Mouse (Mus musculus): ENCODE measurements at regions not wholly inside any gene's neighbourhood (a gene's known extent, or its start where the extent isn't known, plus 50 kb on each side); places are given as distances from the start of the nearest gene placed in this dataset.

DNA sequence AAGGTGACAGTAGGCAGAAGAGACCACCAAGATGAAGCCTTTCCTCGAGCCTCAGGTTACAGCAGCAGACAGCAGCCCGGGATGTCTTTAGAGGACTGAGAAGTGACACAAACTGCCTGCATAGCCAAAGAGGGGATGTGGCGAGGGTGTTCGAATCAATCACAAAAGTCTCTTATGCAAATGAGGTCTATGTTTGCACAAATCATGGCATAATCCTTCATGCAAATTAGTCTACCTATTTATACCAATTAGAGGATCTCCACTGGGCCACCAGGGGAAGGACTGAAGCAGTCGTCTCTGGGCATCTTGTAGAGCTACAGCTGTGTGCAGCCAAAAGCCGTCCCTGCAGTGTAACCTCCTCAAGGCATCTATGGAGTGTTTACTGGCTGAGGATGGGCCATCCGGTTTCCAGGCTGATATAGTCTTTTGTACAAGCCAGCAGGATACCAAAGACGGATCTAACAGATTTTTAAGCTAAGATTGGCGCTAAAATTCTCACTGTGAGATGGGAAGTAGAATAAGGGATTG is 145.7 kb upstream of the Fer start:
- no peak overlapping the region for H3K9ac ChIP-seq (ENCODE audit: low read depth, low read length, severe bottlenecking)
- H3K4me3 ChIP-seq (replicated peaks; ENCODE audit: low read length), result no peak overlapping the region
- H3K36me3 ChIP-seq (ENCODE audit: control insufficient read depth, insufficient read depth, low read length), result no peaks in the 10 kb centered on the region
- 66% methylated on average over 9 of the region's 9 CpGs for WGBS
- DNase-seq (ENCODE audit: low spot score) (no peak), ATAC-seq (ENCODE audit: low FRiP score, low read depth) (no peak)
- no peak overlapping the region for H3K4me2 ChIP-seq (replicated peaks; ENCODE audit: low read depth, low read length, severe bottlenecking)
- no peak for TF ChIP-seq POLR2A (IDR thresholded peaks at IDR 0.05; ENCODE audit: borderline replicate concordance, extremely low read depth, insufficient read depth, insufficient read length)
- no peak overlapping the region for H3K27ac ChIP-seq (replicated peaks; ENCODE audit: low read depth, low read length)
- peaks cover 6% of the 10 kb centered on the region for H3K4me1 ChIP-seq (ENCODE audit: control insufficient read depth, insufficient read depth, low read length)
- no peaks in the 10 kb centered on the region; the same call in 1 of the 2 replicates for H3K27me3 ChIP-seq (ENCODE audit: control insufficient read depth, insufficient read depth, low read length)
- H3K9me3 ChIP-seq (ENCODE audit: control insufficient read depth, low read length), result no peaks in the 10 kb centered on the region

DNA sequence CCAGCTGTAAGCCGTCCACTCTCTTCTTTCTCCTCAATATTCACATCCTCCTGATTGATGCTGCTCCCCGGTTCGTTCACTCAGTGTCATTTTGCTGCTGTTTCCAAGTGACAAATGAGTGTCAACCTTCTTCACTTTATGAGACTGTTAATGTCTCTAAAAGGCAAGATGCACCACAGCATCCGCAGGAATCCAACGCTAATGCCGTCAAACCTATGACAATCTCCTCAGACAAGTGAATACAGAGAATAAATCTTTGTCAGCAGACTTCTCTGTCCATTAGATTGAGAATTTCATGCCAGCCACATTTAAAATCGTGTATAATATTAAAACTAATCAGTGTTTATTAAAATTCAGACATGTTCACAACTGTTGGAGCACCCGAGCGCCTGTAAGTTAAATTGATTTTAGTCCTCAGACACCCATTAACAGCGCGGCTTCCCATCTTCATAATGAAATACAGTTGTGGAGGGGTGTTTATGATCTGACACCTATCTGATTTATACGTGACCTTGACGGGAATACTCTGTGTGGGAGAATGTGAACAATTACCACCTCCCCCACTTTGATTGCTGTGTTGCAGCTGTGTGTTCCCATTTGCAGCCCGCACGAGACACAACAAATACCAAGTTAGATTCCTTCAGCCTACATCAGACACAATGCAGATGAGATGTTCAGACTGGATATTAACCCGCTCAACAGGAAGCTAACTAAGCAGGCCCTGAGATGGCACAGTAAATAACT is 143.7 kb upstream of the Fer start:
- Histone ChIP-seq H3K9ac (ENCODE audit: low read depth, low read length, severe bottlenecking) (no peak overlapping the region), H3K27ac (replicated peaks; ENCODE audit: low read depth, low read length) (no peak overlapping the region), H3K27me3 (ENCODE audit: control insufficient read depth, insufficient read depth, low read length) (no peaks in the 10 kb centered on the region; the same call in 1 of the 2 replicates), H3K4me2 (replicated peaks; ENCODE audit: low read depth, low read length, severe bottlenecking) (no peak overlapping the region), H3K36me3 (ENCODE audit: control insufficient read depth, insufficient read depth, low read length) (no peaks in the 10 kb centered on the region), H3K4me1 (ENCODE audit: control insufficient read depth, insufficient read depth, low read length) (no peaks in the 10 kb centered on the region), H3K4me3 (replicated peaks; ENCODE audit: low read length) (no peak overlapping the region), H3K9me3 (ENCODE audit: control insufficient read depth, low read length) (no peaks in the 10 kb centered on the region)
- WGBS, result 36% methylated on average over 16 of the region's 16 CpGs
- no peak for DNase-seq (ENCODE audit: low spot score)
- TF ChIP-seq POLR2A (IDR thresholded peaks at IDR 0.05; ENCODE audit: borderline replicate concordance, extremely low read depth, insufficient read depth, insufficient read length), result no peak
- no peak; the same call in 1 of the 2 replicates for ATAC-seq (ENCODE audit: low FRiP score, low read depth)

DNA sequence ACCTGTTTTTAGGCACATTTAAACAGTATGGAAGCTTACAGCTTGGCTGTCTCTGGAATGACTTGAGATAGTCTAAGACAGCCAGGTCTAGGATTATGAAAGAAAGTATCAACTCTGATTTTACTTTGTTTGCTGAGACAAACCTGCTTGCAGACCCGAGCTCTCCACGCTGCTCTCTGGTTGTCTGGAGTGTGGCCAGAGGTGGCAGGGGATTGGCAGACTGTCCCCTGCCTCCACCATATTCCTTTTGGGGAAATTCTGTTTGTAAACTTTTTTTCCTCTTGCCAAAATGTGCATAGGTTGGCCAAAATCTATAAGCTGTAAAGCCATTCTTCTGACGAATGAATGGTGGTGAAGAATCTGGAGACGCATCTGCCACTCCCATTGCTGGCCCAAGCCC is 143.1 kb upstream of the Fer start:
- TF ChIP-seq POLR2A (IDR thresholded peaks at IDR 0.05; ENCODE audit: borderline replicate concordance, extremely low read depth, insufficient read depth, insufficient read length), result no peak
- 66% methylated on average over 4 of the region's 4 CpGs for WGBS
- H3K27ac ChIP-seq (replicated peaks; ENCODE audit: low read depth, low read length), result no peak overlapping the region
- ATAC-seq (ENCODE audit: low FRiP score, low read depth), result no peak
- no peak overlapping the region for H3K4me2 ChIP-seq (replicated peaks; ENCODE audit: low read depth, low read length, severe bottlenecking)
- H3K4me3 ChIP-seq (replicated peaks; ENCODE audit: low read length), result no peak overlapping the region
- H3K9ac ChIP-seq (ENCODE audit: low read depth, low read length, severe bottlenecking), result no peak overlapping the region
- no peaks in the 10 kb centered on the region for H3K4me1 ChIP-seq (ENCODE audit: control insufficient read depth, insufficient read depth, low read length)
- no peak for DNase-seq (ENCODE audit: low spot score)
- no peaks in the 10 kb centered on the region; the same call in 1 of the 2 replicates for H3K27me3 ChIP-seq (ENCODE audit: control insufficient read depth, insufficient read depth, low read length)
- no peaks in the 10 kb centered on the region for H3K36me3 ChIP-seq (ENCODE audit: control insufficient read depth, insufficient read depth, low read length)
- H3K9me3 ChIP-seq (ENCODE audit: control insufficient read depth, low read length), result no peaks in the 10 kb centered on the region

DNA sequence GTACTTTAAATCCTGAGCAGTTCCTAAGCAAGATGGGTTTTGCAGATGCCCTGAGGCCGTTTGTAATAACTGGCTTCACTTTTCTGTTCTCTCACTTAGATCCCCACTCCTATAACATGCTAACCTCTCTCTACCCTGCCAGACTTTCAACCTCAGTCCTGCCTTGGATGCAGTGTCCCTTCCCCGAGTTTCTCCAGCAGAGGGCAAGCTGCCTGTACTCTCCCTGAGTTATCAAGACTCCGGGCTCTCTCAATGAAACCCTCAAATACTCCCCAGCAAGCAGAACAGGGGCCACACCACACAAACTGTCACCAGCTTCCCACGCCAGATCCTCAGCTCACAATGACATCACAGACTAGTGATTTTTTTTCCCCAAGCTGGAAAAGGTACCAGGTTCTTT is 142.0 kb upstream of the Fer start:
- DNase-seq (ENCODE audit: low spot score) (no peak), ATAC-seq (ENCODE audit: low FRiP score, low read depth) (no peak; the same call in 1 of the 2 replicates)
- H3K4me3 ChIP-seq (replicated peaks; ENCODE audit: low read length), result no peak overlapping the region
- TF ChIP-seq POLR2A (IDR thresholded peaks at IDR 0.05; ENCODE audit: borderline replicate concordance, extremely low read depth, insufficient read depth, insufficient read length), result no peak
- H3K4me2 ChIP-seq (replicated peaks; ENCODE audit: low read depth, low read length, severe bottlenecking), result no peak overlapping the region
- no peaks in the 10 kb centered on the region for H3K9me3 ChIP-seq (ENCODE audit: control insufficient read depth, low read length)
- no peaks in the 10 kb centered on the region for H3K36me3 ChIP-seq (ENCODE audit: control insufficient read depth, insufficient read depth, low read length)
- WGBS, result 33% methylated on average over 4 of the region's 4 CpGs
- H3K9ac ChIP-seq (ENCODE audit: low read depth, low read length, severe bottlenecking), result no peak overlapping the region
- no peak overlapping the region for H3K27ac ChIP-seq (replicated peaks; ENCODE audit: low read depth, low read length)
- H3K4me1 ChIP-seq (ENCODE audit: control insufficient read depth, insufficient read depth, low read length), result no peaks in the 10 kb centered on the region
- H3K27me3 ChIP-seq (ENCODE audit: control insufficient read depth, insufficient read depth, low read length), result no peaks in the 10 kb centered on the region; the same call in 1 of the 2 replicates

DNA sequence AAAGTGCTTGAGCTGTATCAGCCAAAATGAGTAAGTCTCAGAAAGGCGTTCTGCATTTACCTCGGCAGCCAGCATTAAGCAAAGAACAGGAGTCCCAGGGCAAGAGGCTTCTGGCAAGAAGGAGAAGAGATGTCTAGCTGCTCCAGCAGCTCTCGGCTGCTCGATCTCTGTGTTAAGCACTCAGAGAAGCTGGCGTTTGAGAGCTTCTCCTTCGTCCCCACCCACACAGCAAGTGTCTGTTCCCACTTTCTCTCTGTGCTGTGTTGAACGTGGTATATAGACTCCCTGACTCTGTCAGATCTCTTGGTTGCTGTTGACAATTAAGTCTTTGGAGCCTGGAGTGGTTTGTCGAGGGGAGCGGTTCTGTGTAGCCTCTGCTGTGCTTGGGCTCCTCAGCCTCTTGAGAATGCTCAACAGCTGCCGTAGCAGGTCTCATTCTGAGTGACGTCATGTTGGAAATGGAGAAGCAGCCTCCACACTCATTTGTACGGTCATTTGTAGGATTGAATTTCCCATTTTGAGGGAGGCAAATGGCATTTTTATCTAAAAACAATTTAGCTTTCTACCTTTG is 140.3 kb upstream of the Fer start:
- no peak overlapping the region for H3K9ac ChIP-seq (ENCODE audit: low read depth, low read length, severe bottlenecking)
- H3K36me3 ChIP-seq (ENCODE audit: control insufficient read depth, insufficient read depth, low read length), result no peaks in the 10 kb centered on the region
- no peaks in the 10 kb centered on the region for H3K9me3 ChIP-seq (ENCODE audit: control insufficient read depth, low read length)
- H3K4me1 ChIP-seq (ENCODE audit: control insufficient read depth, insufficient read depth, low read length), result no peaks in the 10 kb centered on the region
- no peak overlapping the region for H3K4me3 ChIP-seq (replicated peaks; ENCODE audit: low read length)
- no peak overlapping the region for H3K27ac ChIP-seq (replicated peaks; ENCODE audit: low read depth, low read length)
- WGBS, result 72% methylated on average over 12 of the region's 12 CpGs
- no peak for TF ChIP-seq POLR2A (IDR thresholded peaks at IDR 0.05; ENCODE audit: borderline replicate concordance, extremely low read depth, insufficient read depth, insufficient read length)
- H3K27me3 ChIP-seq (ENCODE audit: control insufficient read depth, insufficient read depth, low read length), result no peaks in the 10 kb centered on the region; the same call in 1 of the 2 replicates
- no peak overlapping the region for H3K4me2 ChIP-seq (replicated peaks; ENCODE audit: low read depth, low read length, severe bottlenecking)
- ATAC-seq (ENCODE audit: low FRiP score, low read depth), result peak; percentile 37; the same call in 1 of the 2 replicates
- no peak for DNase-seq (ENCODE audit: low spot score)
